Mouse (Mus musculus): ENCODE measurements around the gene Kctd8. TPM values are rescaled to one million over a fixed set of nuclear protein-coding genes. Genes with fewer than 3 reads are reported as not detected.

Kctd8 gene
- polyA plus RNA-seq, 1 experiment: not detected

- Histone ChIP-seq H3K27me3 (ENCODE audit: control insufficient read depth, insufficient read depth, insufficient read length) (no peaks in the 10 kb centered on the region), H3K36me3 (ENCODE audit: control insufficient read depth, insufficient read depth) (no peaks in the 10 kb centered on the region), H3K4me3 (no peak overlapping the region), H3ac (ENCODE audit: control insufficient read depth, insufficient read length) (no peak overlapping the region), H3K4me2 (ENCODE audit: low read depth) (no peak overlapping the region), H3K79me2 (ENCODE audit: control insufficient read depth, insufficient read depth) (no peaks in the 10 kb centered on the region)
- TF ChIP-seq MYOD1 (IDR thresholded peaks at IDR 0.05; ENCODE audit: control insufficient read depth in 1 of 3, insufficient read length in 2 of 3, low read depth in 2 of 3) (no peak), REST (IDR thresholded peaks at IDR 0.05; ENCODE audit: insufficient read depth, insufficient read length) (no peak), TCF3 (IDR thresholded peaks at IDR 0.05; ENCODE audit: insufficient read length, low read depth) (no peak)
Measured at GRCm38 (mm10) chr5:69301665-69302064, 39.8 kb downstream of the Kctd8 start.

GRCm38 (mm10) chr5:69292353-69292752, 49.1 kb downstream of the Kctd8 start:
- Histone ChIP-seq H3K4me3 (no peak overlapping the region), H3K79me2 (ENCODE audit: control insufficient read depth, insufficient read depth) (no peaks in the 10 kb centered on the region), H3K27me3 (ENCODE audit: control insufficient read depth, insufficient read depth, insufficient read length) (no peaks in the 10 kb centered on the region), H3ac (ENCODE audit: control insufficient read depth, insufficient read length) (no peak overlapping the region), H3K36me3 (ENCODE audit: control insufficient read depth, insufficient read depth) (no peaks in the 10 kb centered on the region), H3K4me2 (ENCODE audit: low read depth) (no peak overlapping the region)
- no peak for TF ChIP-seq CEBPB (IDR thresholded peaks at IDR 0.05; ENCODE audit: insufficient read depth, poor library complexity, severe bottlenecking)
- no peak for TF ChIP-seq POLR2AphosphoS2 (IDR thresholded peaks at IDR 0.05; ENCODE audit: insufficient read length, low read depth)
- TF ChIP-seq REST (IDR thresholded peaks at IDR 0.05; ENCODE audit: insufficient read depth, insufficient read length): no peak
- no peak for TF ChIP-seq MYOD1 (IDR thresholded peaks at IDR 0.05; ENCODE audit: control insufficient read depth in 1 of 3, insufficient read length in 2 of 3, low read depth in 2 of 3)
- no peak for TF ChIP-seq TCF3 (IDR thresholded peaks at IDR 0.05; ENCODE audit: insufficient read length, low read depth)
- no peak for TF ChIP-seq SRF (IDR thresholded peaks at IDR 0.05; ENCODE audit: control insufficient read depth, insufficient read length, low read depth)
- TF ChIP-seq TCF12 (IDR thresholded peaks at IDR 0.05; ENCODE audit: insufficient read depth, poor library complexity, severe bottlenecking): no peak
- no peak for TF ChIP-seq E2F4 (IDR thresholded peaks at IDR 0.05; ENCODE audit: insufficient read depth)
- TF ChIP-seq POLR2A (IDR thresholded peaks at IDR 0.05; ENCODE audit: insufficient read length, low read depth): no peak
- no peak for TF ChIP-seq USF1 (IDR thresholded peaks at IDR 0.05; ENCODE audit: low read depth)
- TF ChIP-seq MYOG (IDR thresholded peaks at IDR 0.05; ENCODE audit: control insufficient read depth in 1 of 3, insufficient read depth in 1 of 3, insufficient read length in 2 of 3, low read depth in 2 of 3): no peak

GRCm38 (mm10) chr5:69284359-69284758, 57.1 kb downstream of the Kctd8 start:
- H3K79me2 ChIP-seq (ENCODE audit: control insufficient read depth, insufficient read depth): no peaks in the 10 kb centered on the region
- H3K4me3 ChIP-seq: no peak overlapping the region
- H3K36me3 ChIP-seq (ENCODE audit: control insufficient read depth, insufficient read depth): no peaks in the 10 kb centered on the region
- no peak overlapping the region for H3K4me2 ChIP-seq (ENCODE audit: low read depth)
- no peaks in the 10 kb centered on the region for H3K27me3 ChIP-seq (ENCODE audit: control insufficient read depth, insufficient read depth, insufficient read length)
- TF ChIP-seq CEBPB (IDR thresholded peaks at IDR 0.05; ENCODE audit: insufficient read depth, poor library complexity, severe bottlenecking) (no peak), E2F4 (IDR thresholded peaks at IDR 0.05; ENCODE audit: insufficient read depth) (no peak), MYOG (IDR thresholded peaks at IDR 0.05; ENCODE audit: control insufficient read depth in 1 of 3, insufficient read depth in 1 of 3, insufficient read length in 2 of 3, low read depth in 2 of 3) (no peak), REST (IDR thresholded peaks at IDR 0.05; ENCODE audit: insufficient read depth, insufficient read length) (no peak)
- no peak overlapping the region for H3ac ChIP-seq (ENCODE audit: control insufficient read depth, insufficient read length)

- Histone ChIP-seq H3K36me3 (ENCODE audit: control insufficient read depth, insufficient read depth) (no peaks in the 10 kb centered on the region), H3K4me3 (no peak overlapping the region), H3K4me2 (ENCODE audit: low read depth) (no peak overlapping the region), H3K79me2 (ENCODE audit: control insufficient read depth, insufficient read depth) (no peaks in the 10 kb centered on the region), H3K27me3 (ENCODE audit: control insufficient read depth, insufficient read depth, insufficient read length) (no peaks in the 10 kb centered on the region), H3ac (ENCODE audit: control insufficient read depth, insufficient read length) (no peak overlapping the region)
- TF ChIP-seq REST (IDR thresholded peaks at IDR 0.05; ENCODE audit: insufficient read depth, insufficient read length) (no peak), POLR2AphosphoS2 (IDR thresholded peaks at IDR 0.05; ENCODE audit: insufficient read length, low read depth) (no peak), CEBPB (IDR thresholded peaks at IDR 0.05; ENCODE audit: insufficient read depth, poor library complexity, severe bottlenecking) (no peak), USF1 (IDR thresholded peaks at IDR 0.05; ENCODE audit: low read depth) (no peak), E2F4 (IDR thresholded peaks at IDR 0.05; ENCODE audit: insufficient read depth) (no peak), POLR2A (IDR thresholded peaks at IDR 0.05; ENCODE audit: insufficient read length, low read depth) (no peak), TCF12 (IDR thresholded peaks at IDR 0.05; ENCODE audit: insufficient read depth, poor library complexity, severe bottlenecking) (no peak)
Measured at GRCm38 (mm10) chr5:69252366-69252765, 89.1 kb downstream of the Kctd8 start.

- no peaks in the 10 kb centered on the region for H3K27me3 ChIP-seq (ENCODE audit: control insufficient read depth, insufficient read depth, insufficient read length)
- H3K4me2 ChIP-seq (ENCODE audit: low read depth): no peak overlapping the region
- H3ac ChIP-seq (ENCODE audit: control insufficient read depth, insufficient read length): no peak overlapping the region
- no peaks in the 10 kb centered on the region for H3K36me3 ChIP-seq (ENCODE audit: control insufficient read depth, insufficient read depth)
- H3K79me2 ChIP-seq (ENCODE audit: control insufficient read depth, insufficient read depth): no peaks in the 10 kb centered on the region
- TF ChIP-seq CEBPB (IDR thresholded peaks at IDR 0.05; ENCODE audit: insufficient read depth, poor library complexity, severe bottlenecking) (no peak), E2F4 (IDR thresholded peaks at IDR 0.05; ENCODE audit: insufficient read depth) (no peak), TCF3 (IDR thresholded peaks at IDR 0.05; ENCODE audit: insufficient read length, low read depth) (no peak), POLR2A (IDR thresholded peaks at IDR 0.05; ENCODE audit: insufficient read length, low read depth) (no peak), TCF12 (IDR thresholded peaks at IDR 0.05; ENCODE audit: insufficient read depth, poor library complexity, severe bottlenecking) (no peak), SRF (IDR thresholded peaks at IDR 0.05; ENCODE audit: control insufficient read depth, insufficient read length, low read depth) (no peak), MYOG (IDR thresholded peaks at IDR 0.05; ENCODE audit: control insufficient read depth in 1 of 3, insufficient read depth in 1 of 3, insufficient read length in 2 of 3, low read depth in 2 of 3) (no peak)
- no peak overlapping the region for H3K4me3 ChIP-seq
Measured at GRCm38 (mm10) chr5:69241931-69242330, 99.5 kb downstream of the Kctd8 start.
